Mouse (Mus musculus): Measurements from ENCODE around the gene Rapgef1. TPM values are rescaled to one million over a fixed set of nuclear protein-coding genes. Genes with fewer than 3 reads are reported as not detected.

Rapgef1 gene
- polyA plus RNA-seq, 1 experiment = 58.8 TPM

- TF ChIP-seq POLR2A (IDR thresholded peaks at IDR 0.05; ENCODE audit: control insufficient read depth, low read depth, low read length) (no peak), CTCF (IDR thresholded peaks at IDR 0.05; ENCODE audit: control insufficient read depth, insufficient read depth, insufficient replicate concordance, low read depth, low read length) (no peak)
- peaks cover under 1% of the 10 kb centered on the region for H3K4me1 ChIP-seq (ENCODE audit: control insufficient read depth, insufficient read depth, low read length)
- H3K4me3 ChIP-seq (ENCODE audit: control insufficient read depth, low read depth, low read length) = no peak overlapping the region
- no peak overlapping the region for H3K27ac ChIP-seq (ENCODE audit: control insufficient read depth, insufficient read depth, low read depth, low read length)
- no peaks in the 10 kb centered on the region for H3K36me3 ChIP-seq (ENCODE audit: control insufficient read depth, insufficient read depth, low read length)
- no peaks in the 10 kb centered on the region for H3K27me3 ChIP-seq (ENCODE audit: control insufficient read depth, insufficient read depth, low read length)
Measured at GRCm38 (mm10) chr2:29655433-29655832, 35.9 kb downstream of the Rapgef1 start.

GRCm38 (mm10) chr2:29656095-29656494 is 36.6 kb downstream of the Rapgef1 start:
- Histone ChIP-seq H3K27ac (ENCODE audit: control insufficient read depth, insufficient read depth, low read depth, low read length) (no peak overlapping the region), H3K4me3 (ENCODE audit: control insufficient read depth, low read depth, low read length) (no peak overlapping the region)

GRCm38 (mm10) chr2:29657089-29657488 is 37.6 kb downstream of the Rapgef1 start:
- Histone ChIP-seq H3K27me3 (ENCODE audit: control insufficient read depth, insufficient read depth, low read length) (no peaks in the 10 kb centered on the region), H3K27ac (ENCODE audit: control insufficient read depth, insufficient read depth, low read depth, low read length) (no peak overlapping the region), H3K4me1 (ENCODE audit: control insufficient read depth, insufficient read depth, low read length) (peaks cover 3% of the 10 kb centered on the region), H3K36me3 (ENCODE audit: control insufficient read depth, insufficient read depth, low read length) (no peaks in the 10 kb centered on the region), H3K4me3 (ENCODE audit: control insufficient read depth, low read depth, low read length) (no peak overlapping the region)
- TF ChIP-seq POLR2A (IDR thresholded peaks at IDR 0.05; ENCODE audit: control insufficient read depth, low read depth, low read length) (no peak), CTCF (IDR thresholded peaks at IDR 0.05; ENCODE audit: control insufficient read depth, insufficient read depth, insufficient replicate concordance, low read depth, low read length) (no peak)

More at GRCm38 (mm10) chr2:29656095-29656494, 36.6 kb downstream of the Rapgef1 start:
- Histone ChIP-seq H3K4me1 (ENCODE audit: control insufficient read depth, insufficient read depth, low read length) (peaks cover 3% of the 10 kb centered on the region), H3K36me3 (ENCODE audit: control insufficient read depth, insufficient read depth, low read length) (no peaks in the 10 kb centered on the region), H3K27me3 (ENCODE audit: control insufficient read depth, insufficient read depth, low read length) (no peaks in the 10 kb centered on the region)
- no peak for TF ChIP-seq CTCF (IDR thresholded peaks at IDR 0.05; ENCODE audit: control insufficient read depth, insufficient read depth, insufficient replicate concordance, low read depth, low read length)
- no peak for TF ChIP-seq POLR2A (IDR thresholded peaks at IDR 0.05; ENCODE audit: control insufficient read depth, low read depth, low read length)

DNA sequence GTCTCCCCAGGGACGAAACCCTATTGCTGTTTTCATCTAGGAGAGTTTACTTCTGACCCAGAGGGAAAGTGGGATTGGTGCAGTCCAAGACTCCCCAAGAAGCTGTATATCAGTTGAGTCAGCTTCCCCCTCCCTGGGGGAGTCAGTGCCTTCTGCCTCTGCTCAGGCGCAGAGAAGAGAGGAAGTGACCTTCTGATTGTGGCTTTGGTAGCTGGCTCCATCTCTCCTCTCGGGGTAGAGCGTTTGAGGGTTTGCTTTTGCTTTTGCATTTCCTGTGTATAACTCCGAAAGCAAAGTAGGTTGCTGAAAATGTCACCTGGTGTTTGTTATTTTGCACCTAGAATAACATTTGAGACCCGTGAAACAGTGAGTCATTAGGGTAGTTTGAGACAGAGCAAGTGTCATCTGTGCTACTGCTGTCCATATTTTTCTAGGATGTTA is 42.3 kb downstream of the Rapgef1 start:
- no peaks in the 10 kb centered on the region for H3K36me3 ChIP-seq (ENCODE audit: control insufficient read depth, insufficient read depth, low read length)
- no peaks in the 10 kb centered on the region for H3K27me3 ChIP-seq (ENCODE audit: control insufficient read depth, insufficient read depth, low read length)
- no peak overlapping the region for H3K27ac ChIP-seq (ENCODE audit: control insufficient read depth, insufficient read depth, low read depth, low read length)
- peaks cover 3% of the 10 kb centered on the region for H3K4me1 ChIP-seq (ENCODE audit: control insufficient read depth, insufficient read depth, low read length)
- H3K4me3 ChIP-seq (ENCODE audit: control insufficient read depth, low read depth, low read length) = no peak overlapping the region
- no peak for TF ChIP-seq CTCF (IDR thresholded peaks at IDR 0.05; ENCODE audit: control insufficient read depth, insufficient read depth, insufficient replicate concordance, low read depth, low read length)
- no peak for TF ChIP-seq POLR2A (IDR thresholded peaks at IDR 0.05; ENCODE audit: control insufficient read depth, low read depth, low read length)

DNA sequence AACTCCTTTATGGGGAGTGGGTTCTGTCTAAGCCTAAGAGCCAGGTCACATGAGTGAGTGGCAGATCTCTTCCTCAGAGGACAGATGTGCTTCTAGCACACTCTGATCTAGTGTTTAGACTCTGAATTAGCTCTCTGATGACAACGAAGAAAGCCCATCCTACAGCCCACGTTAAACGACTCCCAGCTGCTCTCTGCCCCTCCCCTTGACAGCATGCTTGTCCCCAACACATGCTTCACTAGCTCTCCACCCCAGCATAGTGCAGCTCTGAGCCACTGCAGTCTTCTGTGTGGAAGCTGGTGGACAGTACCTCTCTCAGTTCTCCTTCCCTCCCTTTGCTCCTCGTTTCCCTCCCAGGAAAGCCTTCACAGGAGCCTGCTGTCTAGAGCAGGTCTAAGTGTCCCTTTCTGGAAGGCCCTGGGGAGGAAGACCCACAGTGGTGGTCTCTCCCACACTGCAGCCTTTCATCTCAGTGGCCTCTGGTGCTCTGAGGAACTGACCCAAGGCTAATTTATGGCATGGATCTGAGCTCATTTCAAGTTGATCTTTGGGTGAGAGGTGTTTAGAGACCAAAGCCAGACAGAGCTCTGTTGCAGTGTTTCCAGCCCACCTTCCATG is 43.8 kb downstream of the Rapgef1 start:
- Histone ChIP-seq H3K4me1 (ENCODE audit: control insufficient read depth, insufficient read depth, low read length) (peaks cover 3% of the 10 kb centered on the region), H3K27ac (ENCODE audit: control insufficient read depth, insufficient read depth, low read depth, low read length) (no peak overlapping the region), H3K4me3 (ENCODE audit: control insufficient read depth, low read depth, low read length) (no peak overlapping the region), H3K27me3 (ENCODE audit: control insufficient read depth, insufficient read depth, low read length) (no peaks in the 10 kb centered on the region), H3K36me3 (ENCODE audit: control insufficient read depth, insufficient read depth, low read length) (no peaks in the 10 kb centered on the region)
- TF ChIP-seq POLR2A (IDR thresholded peaks at IDR 0.05; ENCODE audit: control insufficient read depth, low read depth, low read length) (no peak), CTCF (IDR thresholded peaks at IDR 0.05; ENCODE audit: control insufficient read depth, insufficient read depth, insufficient replicate concordance, low read depth, low read length) (no peak)

- peaks cover 3% of the 10 kb centered on the region for H3K4me1 ChIP-seq (ENCODE audit: control insufficient read depth, insufficient read depth, low read length)
- no peak overlapping the region for H3K4me3 ChIP-seq (ENCODE audit: control insufficient read depth, low read depth, low read length)
- H3K27ac ChIP-seq (ENCODE audit: control insufficient read depth, insufficient read depth, low read depth, low read length) = no peak overlapping the region
- H3K36me3 ChIP-seq (ENCODE audit: control insufficient read depth, insufficient read depth, low read length) = no peaks in the 10 kb centered on the region
- TF ChIP-seq POLR2A (IDR thresholded peaks at IDR 0.05; ENCODE audit: control insufficient read depth, low read depth, low read length) = no peak
- H3K27me3 ChIP-seq (ENCODE audit: control insufficient read depth, insufficient read depth, low read length) = no peaks in the 10 kb centered on the region
Measured at GRCm38 (mm10) chr2:29665421-29665820, 45.9 kb downstream of the Rapgef1 start.

DNA sequence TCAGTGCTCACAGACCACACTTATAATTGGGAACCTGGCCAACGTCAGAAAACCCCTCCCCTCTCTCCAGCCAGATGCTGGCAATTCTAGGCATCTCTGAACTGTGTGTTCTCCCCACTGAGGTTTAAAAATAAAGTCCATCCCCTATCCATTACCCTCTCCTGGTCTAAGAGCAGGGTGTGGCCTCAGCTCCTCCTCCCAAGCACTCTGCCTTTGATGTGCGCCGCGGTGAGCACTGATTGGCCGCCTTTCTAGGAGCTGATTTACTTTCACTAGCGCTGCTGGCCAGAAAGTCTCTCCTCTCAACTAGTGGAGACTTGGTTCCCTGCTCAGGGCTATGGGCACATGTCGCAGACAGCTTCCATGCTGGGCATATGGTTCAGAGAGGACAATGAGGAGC is 47.1 kb downstream of the Rapgef1 start:
- Histone ChIP-seq H3K4me1 (ENCODE audit: control insufficient read depth, insufficient read depth, low read length) (no peaks in the 10 kb centered on the region; the same call in 1 of the 2 replicates), H3K36me3 (ENCODE audit: control insufficient read depth, insufficient read depth, low read length) (no peaks in the 10 kb centered on the region), H3K27me3 (ENCODE audit: control insufficient read depth, insufficient read depth, low read length) (no peaks in the 10 kb centered on the region), H3K4me3 (ENCODE audit: control insufficient read depth, low read depth, low read length) (no peak overlapping the region), H3K27ac (ENCODE audit: control insufficient read depth, insufficient read depth, low read depth, low read length) (no peak overlapping the region)
- no peak for TF ChIP-seq POLR2A (IDR thresholded peaks at IDR 0.05; ENCODE audit: control insufficient read depth, low read depth, low read length)
- no peak for TF ChIP-seq CTCF (IDR thresholded peaks at IDR 0.05; ENCODE audit: control insufficient read depth, insufficient read depth, insufficient replicate concordance, low read depth, low read length)
